8 mouse cellular contexts compared by ENCODE assay signal in genomic region chr7:36695276-36695675, GRCm38 (mm10). TPM values are rescaled to one million over a fixed set of nuclear protein-coding genes. Genes with fewer than 3 reads are reported as not detected.
DNase-seq lines count a peak whose midpoint lies in the region; ATAC-seq and TF ChIP-seq lines count a peak whose summit lies in the region.

No protein-coding gene starts in this region.

- H3K79me2 ChIP-seq in C2C12 (ENCODE audit: control insufficient read depth, insufficient read depth), result peaks cover 45% of the 10 kb centered on the region

- H3K27ac ChIP-seq in forebrain, embryonic 13.5 days, result no peak overlapping the region
- no peak overlapping the region for H3K27ac ChIP-seq in liver, embryonic 13.5 days

- peak overlapping the region; percentile 57 for H3K4me3 ChIP-seq in C2C12 (ENCODE audit: insufficient read depth, poor library complexity, severe bottlenecking)
- H3K4me3 ChIP-seq in forebrain, embryonic 13.5 days, result peak overlapping the region; percentile 81
- peak overlapping the region; percentile 60 for H3K4me3 ChIP-seq in liver, embryonic 13.5 days (replicated peaks)

- H3K4me2 ChIP-seq in forebrain, embryonic 13.5 days, result peak overlapping the region; percentile 96
- peak overlapping the region; percentile 71 for H3K4me2 ChIP-seq in liver, embryonic 13.5 days

- H3K27me3 ChIP-seq in C2C12 (ENCODE audit: control insufficient read depth, insufficient read depth, insufficient read length), result no peaks in the 10 kb centered on the region
- peaks cover 63% of the 10 kb centered on the region for H3K27me3 ChIP-seq in forebrain, embryonic 13.5 days
- H3K27me3 ChIP-seq in liver, embryonic 13.5 days, result peaks cover 100% of the 10 kb centered on the region

- peak overlapping the region; percentile 88 for H3ac ChIP-seq in C2C12 (ENCODE audit: control insufficient read depth, insufficient read length, low read depth)

- no peaks in the 10 kb centered on the region for H3K36me3 ChIP-seq in C2C12 (ENCODE audit: control insufficient read depth, insufficient read depth)
- H3K36me3 ChIP-seq in forebrain, embryonic 13.5 days (ENCODE audit: poor library complexity, severe bottlenecking), result no peaks in the 10 kb centered on the region
- H3K36me3 ChIP-seq in liver, embryonic 13.5 days, result no peaks in the 10 kb centered on the region

- no peak for TF ChIP-seq CTCF in C2C12 (IDR thresholded peaks at IDR 0.05; ENCODE audit: control insufficient read depth, insufficient read depth, insufficient read length)

- peaks cover 17% of the 10 kb centered on the region for H3K79me3 ChIP-seq in C2C12 (ENCODE audit: low read depth)

- H3K9ac ChIP-seq in forebrain, embryonic 13.5 days, result peak overlapping the region; percentile 76
- H3K9ac ChIP-seq in liver, embryonic 13.5 days, result no peak overlapping the region

- peak; percentile 77 for DNase-seq in embryo, embryonic 10 days (ENCODE audit: low spot score)
- no peak for DNase-seq in embryo, embryonic 11 days
- no peak for DNase-seq in liver, embryonic 13.5 days
- no peak for DNase-seq in adrenal gland, postnatal 10 days
- no peak for DNase-seq in urinary bladder, postnatal 14 days (ENCODE audit: low spot score)
- no peak for DNase-seq in kidney, postnatal 4 days

- no peak for ATAC-seq in forebrain, embryonic 13.5 days
- ATAC-seq in liver, embryonic 13.5 days (ENCODE audit: low read depth), result no peak

- 1% methylated on average over 25 of the region's 25 CpGs for WGBS in forebrain, embryonic 13.5 days
- 3% methylated on average over 25 of the region's 25 CpGs for WGBS in liver, embryonic 13.5 days (ENCODE audit: insufficient replicate concordance)

- H3K4me1 ChIP-seq in forebrain, embryonic 13.5 days, result peaks cover 52% of the 10 kb centered on the region
- peaks cover 17% of the 10 kb centered on the region for H3K4me1 ChIP-seq in liver, embryonic 13.5 days (replicated peaks)

- no peaks in the 10 kb centered on the region for H3K9me3 ChIP-seq in forebrain, embryonic 13.5 days (replicated peaks)
- no peaks in the 10 kb centered on the region for H3K9me3 ChIP-seq in liver, embryonic 13.5 days (replicated peaks)

TF ChIP-seq in C2C12, 6 proteins besides CTCF, POLR2A, EP300 and RAD21:
- TF ChIP-seq CEBPB (IDR thresholded peaks at IDR 0.05; ENCODE audit: low read depth), result no peak
- no peak for TF ChIP-seq MYOG (IDR thresholded peaks at IDR 0.05; ENCODE audit: control insufficient read depth, extremely low read depth, insufficient read length)
- no peak for TF ChIP-seq FOSL1 (IDR thresholded peaks at IDR 0.05; ENCODE audit: insufficient read depth, low read length, poor library complexity, severe bottlenecking)
- TF ChIP-seq USF1 (IDR thresholded peaks at IDR 0.05; ENCODE audit: low read depth), result no peak
- TF ChIP-seq MAX (IDR thresholded peaks at IDR 0.05), result no peak
- no peak for TF ChIP-seq MYOD1 (IDR thresholded peaks at IDR 0.05; ENCODE audit: control insufficient read depth, insufficient read length, low read depth)

RNA-seq across cellular contexts. Expression of gene Tshz3, which starts 2.6 kb away (rescaled TPM):
- polyA plus RNA-seq in C2C12 (2012; fragmentation: generic; extraction: Trizol), result 8.5 TPM
- 11.3 TPM in 2 replicates for polyA plus RNA-seq in forebrain, embryonic 13.5 days (2015; fragmentation: Nextera tagmentation; extraction: Ambion mirVana)
- 0.73 and 0.97 TPM in 2 replicates for polyA plus RNA-seq in liver, embryonic 13.5 days (2015; fragmentation: Nextera tagmentation; extraction: Ambion mirVana)
- 1 to 10 TPM; 5.1 to 6.1 TPM for total RNA-seq in adrenal gland, postnatal 10 days (2021)
